Mouse (Mus musculus) adrenal gland, postnatal 25 days (tissue): ENCODE measurements around the gene Gm49510. TPM values are rescaled to one million over a fixed set of nuclear protein-coding genes. Genes with fewer than 3 reads are reported as not detected.

Experiments
- DNase-seq: peaks from one replicate; pipeline ENCODE4 v3.0.0; 2021; ENCODE audit warnings: mixed read lengths
- total RNA-seq: library from RNA; stranded (reverse); gene quantifications from 2 replicates; pipeline ENCODE4 v1.2.3, GENCODE M21; 2021

Gm49510 gene
- total RNA-seq, 1 experiment from 2014 or later = not detected

GRCm38 (mm10) chr15:78915660-78916017 is 16.2 kb downstream of the Gm49510 start:
- peak; percentile 51 for DNase-seq

DNA sequence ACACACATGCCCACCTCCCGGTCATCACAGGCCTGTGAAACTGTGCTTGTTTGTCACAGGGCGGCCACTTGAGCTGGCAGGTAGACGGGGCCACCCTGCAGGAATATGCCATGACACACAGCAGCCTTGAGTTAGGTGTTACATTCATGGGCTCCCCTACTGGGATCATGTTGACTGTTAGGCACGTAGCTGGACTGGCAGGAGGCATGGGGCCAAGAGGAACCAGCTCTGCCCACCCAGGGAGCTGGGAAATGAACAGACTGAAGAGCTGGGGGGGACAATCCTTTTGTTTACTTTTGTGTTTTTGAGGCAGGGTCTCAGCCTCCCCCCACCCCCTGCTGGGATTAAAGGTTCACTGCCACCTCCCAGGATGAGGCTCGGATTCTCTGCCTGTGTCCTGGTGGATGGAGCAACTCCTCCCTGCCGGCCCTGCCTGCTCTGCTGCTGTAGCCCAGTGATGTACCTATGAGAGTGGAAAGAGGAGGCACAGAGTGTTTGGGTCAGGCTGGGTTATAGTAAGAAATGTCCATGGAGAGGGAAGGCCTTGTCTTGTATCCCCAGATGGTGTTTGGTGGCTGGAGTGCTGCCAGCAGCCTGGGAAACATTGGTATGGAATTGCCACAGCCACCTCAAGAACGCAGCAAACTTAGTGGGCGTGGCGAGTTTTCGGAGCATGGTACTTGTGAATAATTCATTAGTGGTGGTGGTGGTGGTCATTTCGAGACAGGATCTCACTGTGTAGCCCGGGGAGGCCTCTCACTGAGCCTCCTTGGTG is 16.8 kb downstream of the Gm49510 start:
- DNase-seq = no peak

DNA sequence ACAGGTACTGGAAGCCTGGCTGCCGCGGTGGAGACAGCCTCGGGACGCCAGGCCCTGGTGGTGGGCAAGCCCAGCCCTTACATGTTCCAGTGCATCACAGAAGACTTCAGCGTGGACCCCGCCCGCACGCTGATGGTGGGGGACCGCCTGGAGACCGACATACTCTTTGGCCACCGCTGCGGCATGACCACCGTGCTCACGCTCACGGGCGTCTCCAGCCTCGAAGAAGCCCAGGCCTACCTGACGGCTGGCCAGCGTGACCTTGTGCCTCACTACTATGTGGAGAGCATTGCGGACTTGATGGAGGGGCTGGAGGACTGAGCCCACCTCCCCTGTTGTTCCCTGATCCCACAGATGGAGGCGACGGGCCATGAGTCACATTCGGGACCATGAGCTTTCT is 18.7 kb downstream of the Gm49510 start:
- DNase-seq = no peak

DNA sequence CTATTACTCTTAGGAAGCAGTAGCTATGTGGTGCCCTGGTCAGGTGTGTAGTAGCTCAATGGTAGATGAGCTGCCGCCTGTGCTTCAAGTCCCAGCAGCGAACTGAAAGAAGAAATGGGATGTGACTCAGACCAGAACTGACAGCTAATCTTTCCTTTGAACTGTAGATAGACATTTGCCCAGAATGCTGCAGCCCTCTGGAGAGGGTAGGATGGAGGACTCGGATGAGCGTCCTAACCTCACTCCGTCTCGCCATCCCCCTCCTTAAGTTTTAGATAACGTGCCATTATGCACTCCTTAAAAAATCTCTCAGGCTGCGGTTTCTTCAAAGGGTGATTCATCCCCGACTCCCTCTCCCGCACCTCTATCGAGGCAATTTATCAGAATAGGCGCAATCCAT is 20.4 kb downstream of the Gm49510 start:
- no peak for DNase-seq

GRCm38 (mm10) chr15:78922700-78923099 is 23.2 kb downstream of the Gm49510 start:
- no peak for DNase-seq

DNA sequence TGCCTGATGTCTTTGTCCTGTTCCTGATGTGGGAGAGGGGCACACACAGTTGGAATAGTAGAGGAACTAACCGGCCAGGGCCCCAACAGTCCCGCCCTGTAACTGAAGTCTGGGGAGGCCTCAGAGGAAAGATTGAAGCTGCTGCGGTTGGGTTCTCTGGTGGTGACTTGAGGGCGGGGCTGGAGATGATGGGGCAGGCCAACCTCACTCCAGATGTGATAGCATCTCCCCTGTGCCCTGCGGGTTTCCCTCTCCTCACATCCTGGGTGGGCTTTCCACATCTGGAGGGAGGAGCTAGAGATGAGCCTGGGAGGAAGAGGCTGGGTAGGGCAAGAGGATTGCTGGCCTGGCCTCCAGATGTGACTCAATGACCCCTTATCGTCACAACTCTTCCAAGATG is 24.1 kb downstream of the Gm49510 start:
- no peak for DNase-seq

DNA sequence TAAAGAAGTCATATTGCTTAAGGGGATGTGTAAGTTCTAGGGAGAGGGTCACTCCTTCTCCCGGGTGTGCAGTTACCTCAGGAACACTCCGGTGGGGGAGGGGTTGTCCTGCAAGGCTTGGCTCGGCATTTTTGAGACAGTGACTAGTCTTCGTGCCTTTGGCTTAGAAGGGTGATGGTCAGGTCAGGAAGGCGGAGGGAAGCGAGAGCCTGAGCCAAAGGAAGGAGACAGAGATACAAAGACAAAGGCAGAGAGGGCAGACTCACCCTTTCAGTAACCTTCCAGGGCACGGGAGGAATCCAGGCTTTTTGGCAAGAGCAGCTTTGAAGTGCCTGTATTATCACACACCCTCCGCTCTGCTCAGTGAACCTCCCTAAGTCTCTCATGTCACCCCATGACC is 25.7 kb downstream of the Gm49510 start:
- peak; percentile 49 for DNase-seq

DNA sequence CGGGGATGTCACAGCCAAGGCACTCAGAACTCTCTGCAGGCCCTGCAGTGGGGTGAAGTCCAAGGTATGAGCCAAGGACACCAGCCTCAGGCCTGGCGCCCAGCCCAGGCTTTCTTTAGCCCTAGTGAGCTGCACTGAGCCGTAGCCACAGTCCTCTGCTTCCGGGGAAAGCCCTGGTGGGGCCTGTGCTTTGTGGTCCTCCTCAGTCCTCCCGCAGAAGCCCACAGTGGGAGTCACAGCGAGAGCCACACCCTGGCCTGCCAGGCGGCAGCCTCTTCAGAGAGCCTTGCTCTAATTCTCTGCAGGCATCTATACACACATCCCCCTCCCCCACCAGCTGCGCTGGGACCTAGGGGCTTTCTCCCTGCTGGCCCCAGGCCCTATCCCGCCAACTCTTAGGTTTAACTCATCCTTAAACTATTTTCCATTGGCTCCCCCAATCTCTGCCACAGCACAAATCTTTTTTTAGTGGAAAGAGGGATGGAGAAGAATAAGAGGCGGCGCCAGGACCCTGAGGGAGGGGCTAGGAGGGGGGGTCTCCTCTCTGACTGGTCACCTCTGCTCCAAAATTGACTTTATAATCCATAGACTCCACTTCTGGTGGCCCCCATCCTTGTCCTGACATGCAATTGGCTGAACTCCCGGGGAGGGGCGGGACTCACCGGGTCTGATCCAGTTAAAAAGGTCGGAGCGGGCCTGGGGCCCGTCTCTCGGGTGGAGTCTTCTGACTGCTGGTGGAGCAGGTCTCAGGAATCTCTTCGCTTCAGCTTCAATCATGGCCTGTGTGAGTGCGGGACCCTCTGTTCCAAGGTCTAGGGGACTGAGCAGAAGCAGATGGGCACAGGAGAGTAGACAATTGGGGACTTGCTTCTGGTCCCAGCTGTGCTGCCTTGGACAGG is 26.8 kb downstream of the Gm49510 start, which contains the start of gene Lgals1:
Gene Lgals1 (plus strand): TSS at position 705 of the 899 bp plus-strand sequence.
- DNase-seq = peak; percentile 90

DNA sequence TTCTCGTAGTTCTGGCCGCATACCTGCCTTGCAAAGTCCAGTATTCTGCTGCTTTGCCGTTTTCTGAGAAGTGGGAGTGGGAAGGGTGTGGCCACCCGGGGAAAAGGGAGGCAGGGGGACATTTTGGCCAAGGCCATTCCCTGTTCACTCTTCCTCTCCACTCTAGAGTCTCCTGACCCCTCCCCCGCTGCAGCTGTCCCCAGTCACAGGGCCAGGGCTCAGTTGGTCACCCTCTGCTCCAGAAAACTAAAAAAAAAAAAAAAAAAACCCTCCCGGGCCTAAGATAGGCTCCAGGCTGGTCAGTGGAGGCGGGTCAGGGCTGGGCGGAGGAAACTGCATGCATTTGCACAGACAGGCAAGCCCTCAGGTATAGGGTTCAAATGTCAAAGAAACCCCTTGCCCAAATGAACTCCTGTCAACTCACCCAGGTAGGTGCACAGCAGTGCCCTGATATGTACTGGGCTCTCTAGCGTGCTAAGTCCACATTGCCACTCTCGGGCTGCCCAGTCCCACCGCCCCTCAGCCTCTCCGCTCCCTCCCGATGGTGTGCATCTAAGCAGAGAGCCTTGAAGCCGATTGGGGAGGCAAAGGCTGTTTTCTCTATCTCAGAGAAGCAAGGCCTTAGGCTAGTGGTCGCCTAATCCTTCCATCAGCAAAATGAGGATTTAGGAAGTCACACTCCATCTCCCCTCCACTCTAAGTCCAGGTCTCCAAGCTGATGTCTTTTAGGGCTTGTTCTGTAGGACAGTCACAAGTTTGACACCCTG is 27.7 kb downstream of the Gm49510 start:
- peak; percentile 51 for DNase-seq

- DNase-seq = peak; percentile 74
Measured at GRCm38 (mm10) chr15:78927788-78928457, 28.5 kb downstream of the Gm49510 start.

- no peak for DNase-seq
Measured at GRCm38 (mm10) chr15:78928539-78928938, 29.1 kb downstream of the Gm49510 start.

- no peak for DNase-seq
Measured at GRCm38 (mm10) chr15:78930192-78930706, 30.8 kb downstream of the Gm49510 start.

- DNase-seq = no peak
Measured at GRCm38 (mm10) chr15:78930801-78931426, 31.4 kb downstream of the Gm49510 start.

DNA sequence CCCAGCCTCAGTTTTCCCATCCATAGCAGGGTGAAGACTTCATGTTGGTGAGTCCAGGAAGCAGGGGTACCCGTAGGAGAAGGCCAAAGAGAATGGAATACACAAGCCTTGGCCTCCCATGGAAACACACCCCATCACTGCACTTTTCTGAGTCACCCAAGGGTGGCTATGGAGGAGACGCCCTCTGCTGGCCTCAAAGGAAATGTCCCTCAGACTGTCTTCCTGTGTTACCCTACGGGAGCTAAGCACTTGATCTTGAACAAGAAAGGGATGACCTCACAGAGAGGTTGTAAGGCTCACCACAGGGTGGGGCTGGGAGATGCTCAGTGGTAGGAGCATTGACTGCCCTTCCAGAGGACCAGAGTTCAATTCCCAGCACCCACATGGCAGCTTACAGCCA is 32.1 kb downstream of the Gm49510 start:
- peak; percentile 58 for DNase-seq

DNA sequence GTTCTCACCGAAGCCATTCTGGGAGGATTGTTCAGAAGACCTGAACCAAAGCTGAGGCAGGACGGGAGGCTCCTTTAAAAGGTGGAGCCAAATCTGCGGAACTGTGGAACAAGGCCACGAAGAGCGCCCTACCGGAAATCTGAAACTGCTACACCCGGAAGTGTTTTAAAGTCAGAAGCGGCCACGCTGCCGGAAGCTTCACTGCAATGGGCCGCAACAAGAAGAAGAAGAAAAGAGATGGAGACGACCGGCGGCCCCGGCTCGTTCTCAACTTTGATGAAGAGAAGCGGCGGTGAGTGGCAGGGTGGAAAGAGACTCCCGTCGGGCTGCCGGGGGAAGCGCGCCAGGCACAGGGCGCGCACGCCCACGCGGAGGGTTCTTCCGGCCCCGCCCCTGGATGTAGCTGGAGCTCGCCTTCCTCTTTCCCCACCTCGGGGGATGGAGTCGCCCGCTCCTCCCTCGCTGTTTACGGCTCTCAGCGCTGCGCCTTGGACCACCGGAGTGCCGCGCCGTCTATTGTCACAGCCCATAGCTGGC is 35.4 kb downstream of the Gm49510 start, which contains the start of gene Nol12:
Gene Nol12 (plus strand): TSS at position 150 of the 537 bp plus-strand sequence.
- DNase-seq = peak; percentile 74

GRCm38 (mm10) chr15:78936403-78936802 is 36.9 kb downstream of the Gm49510 start:
- DNase-seq = no peak

GRCm38 (mm10) chr15:78937311-78937710 is 37.8 kb downstream of the Gm49510 start:
- DNase-seq = no peak

- DNase-seq = no peak
Measured at GRCm38 (mm10) chr15:78937963-78938362, 38.5 kb downstream of the Gm49510 start.

GRCm38 (mm10) chr15:78940325-78940724 is 40.9 kb downstream of the Gm49510 start:
- no peak for DNase-seq

DNA sequence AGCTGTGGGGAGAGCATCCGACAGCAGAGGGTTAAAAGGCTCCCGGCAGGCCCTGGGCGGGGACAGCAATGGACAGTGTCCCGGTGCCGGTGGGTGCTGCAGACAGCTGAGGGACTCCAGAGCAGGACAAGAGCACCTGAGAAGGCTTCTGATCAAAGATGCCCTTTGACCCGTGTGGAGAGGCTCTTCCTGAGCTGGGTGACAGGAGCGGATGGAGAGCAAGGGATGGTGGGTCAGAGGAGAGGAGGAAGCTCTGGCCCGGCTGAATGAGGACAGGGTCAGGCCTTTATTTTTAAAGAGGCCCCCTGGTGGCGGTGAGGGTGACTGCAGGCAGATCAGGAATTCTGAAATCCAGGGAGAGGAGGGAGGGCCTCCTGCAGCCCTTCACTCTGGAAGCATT is 43.2 kb downstream of the Gm49510 start:
- peak; percentile 80 for DNase-seq

DNA sequence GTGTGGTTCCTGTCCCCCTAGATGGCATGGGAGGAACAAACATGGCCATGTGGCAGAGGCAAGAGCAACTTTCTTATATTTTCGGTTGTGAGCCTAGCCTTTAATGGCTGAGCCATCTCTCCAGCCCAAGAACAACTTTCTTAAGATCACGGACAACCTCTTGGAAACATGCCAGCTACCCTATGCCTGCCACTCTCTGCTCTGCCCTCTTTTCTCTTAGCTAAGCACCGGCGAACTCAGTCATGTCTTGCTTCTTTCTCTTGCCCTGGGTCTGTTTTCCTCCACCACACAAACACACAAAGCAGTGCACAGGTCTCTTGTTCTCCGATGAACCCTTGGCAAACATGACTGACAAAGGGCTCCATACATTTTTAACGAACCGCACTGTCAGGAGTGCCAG is 46.8 kb downstream of the Gm49510 start:
- DNase-seq = no peak
